Mouse (Mus musculus) midbrain, embryonic 16.5 days (tissue): ENCODE results near the gene Apba1. TPM values are rescaled to one million over a fixed set of nuclear protein-coding genes. Genes with fewer than 3 reads are reported as not detected.

Experiments used
- ATAC-seq: fragments of 200-750 bp; cut with Nextera tagmentation; 2 replicates; pipeline ENCODE4 v1.8.0; 2017; ENCODE audit warnings: moderate TSS enrichment
- H3K27ac ChIP-seq: fragments of 300-500 bp; sonication (generic); 2 replicates; pipeline ENCODE4 v1.5.1; 2014; ENCODE audit warnings: mild to moderate bottlenecking, low read length, mixed read lengths
- H3K27me3 ChIP-seq: fragments of 300-500 bp; sonication (generic); 2 replicates; pipeline ENCODE4 v1.6.1; 2014; ENCODE audit warnings: low read depth, low read length, mixed read lengths; ENCODE audit not compliant: control insufficient read depth, insufficient read depth
- H3K36me3 ChIP-seq: fragments of 300-500 bp; sonication (generic); 2 replicates; pipeline ENCODE4 v1.6.1; 2014; ENCODE audit warnings: mild to moderate bottlenecking, low read length, moderate library complexity, mixed read lengths; ENCODE audit not compliant: control insufficient read depth, insufficient read depth
- H3K4me1 ChIP-seq: fragments of 300-500 bp; sonication (generic); 2 replicates; pipeline ENCODE4 v1.6.1; 2014; ENCODE audit warnings: mild to moderate bottlenecking, low read length, mixed read lengths; ENCODE audit not compliant: control insufficient read depth, insufficient read depth
- H3K4me2 ChIP-seq: fragments of 300-500 bp; sonication (generic); 2 replicates; pipeline ENCODE4 v1.6.1; 2014; ENCODE audit warnings: mild to moderate bottlenecking, low read length, mixed read lengths
- H3K4me3 ChIP-seq: fragments of 300-500 bp; sonication (generic); 2 replicates; pipeline ENCODE4 v1.5.1; 2014; ENCODE audit warnings: low read depth, mild to moderate bottlenecking, low read length, moderate library complexity, mixed read lengths
- H3K9ac ChIP-seq: fragments of 300-500 bp; sonication (generic); 2 replicates; pipeline ENCODE4 v1.6.1; 2014; ENCODE audit warnings: low read depth, low read length, mixed read lengths
- H3K9me3 ChIP-seq: fragments of 300-500 bp; sonication (generic); replicated peaks from 2 replicates; pipeline ENCODE4 v1.6.1; 2014; ENCODE audit warnings: mild to moderate bottlenecking, low read length, mixed read lengths; ENCODE audit not compliant: control insufficient read depth, poor library complexity, severe bottlenecking
- WGBS: fragments of 180-500 bp; shearing (Covaris S2); extraction: QIAGEN DNeasy Blood & Tissue Kit; methylation state at CpG from one replicate; pipeline ENCODE4 v1.1.7; 2014; 5-methylcytosine and 5-hydroxymethylcytosine counted together
- polyA plus RNA-seq: library from polyadenylated mRNA; unstranded; fragments of >200 nt; fragmentation: Nextera tagmentation; extraction: Ambion mirVana; gene quantifications from 2 replicates; pipeline ENCODE4 v1.2.1, GENCODE M21; 2015

Gene Apba1
- polyA plus RNA-seq, 1 experiment from 2014 or later = 12.3 TPM

- 86% methylated on average over 6 of the region's 6 CpGs for WGBS
- Histone ChIP-seq H3K4me3 (no peak overlapping the region), H3K27me3 (no peaks in the 10 kb centered on the region), H3K9ac (no peak overlapping the region), H3K27ac (no peak overlapping the region), H3K9me3 (no peaks in the 10 kb centered on the region), H3K4me1 (no peaks in the 10 kb centered on the region), H3K36me3 (no peaks in the 10 kb centered on the region), H3K4me2 (no peak overlapping the region)
- ATAC-seq = no peak
Observed at GRCm38 (mm10) chr19:23874502-23874901, 115.8 kb downstream of the Apba1 start.

- no peaks in the 10 kb centered on the region for H3K9me3 ChIP-seq
- H3K27ac ChIP-seq = no peak overlapping the region
- no peak for ATAC-seq
- no peaks in the 10 kb centered on the region for H3K4me1 ChIP-seq
- H3K36me3 ChIP-seq = no peaks in the 10 kb centered on the region
- no peak overlapping the region for H3K4me2 ChIP-seq
- H3K9ac ChIP-seq = no peak overlapping the region
- no peak overlapping the region for H3K4me3 ChIP-seq
- 89% methylated on average over 5 of the region's 5 CpGs for WGBS
- no peaks in the 10 kb centered on the region for H3K27me3 ChIP-seq
Observed at GRCm38 (mm10) chr19:23875819-23876218, 117.1 kb downstream of the Apba1 start.

- no peak overlapping the region for H3K9ac ChIP-seq
- ATAC-seq = no peak
- no peak overlapping the region for H3K4me3 ChIP-seq
- H3K27ac ChIP-seq = no peak overlapping the region
- no peaks in the 10 kb centered on the region for H3K4me1 ChIP-seq
- no peaks in the 10 kb centered on the region for H3K27me3 ChIP-seq
- 68% methylated on average over 7 of the region's 7 CpGs for WGBS
- H3K4me2 ChIP-seq = no peak overlapping the region
- no peaks in the 10 kb centered on the region for H3K9me3 ChIP-seq
- H3K36me3 ChIP-seq = no peaks in the 10 kb centered on the region
Observed at GRCm38 (mm10) chr19:23879862-23880261, 121.2 kb downstream of the Apba1 start.

DNA sequence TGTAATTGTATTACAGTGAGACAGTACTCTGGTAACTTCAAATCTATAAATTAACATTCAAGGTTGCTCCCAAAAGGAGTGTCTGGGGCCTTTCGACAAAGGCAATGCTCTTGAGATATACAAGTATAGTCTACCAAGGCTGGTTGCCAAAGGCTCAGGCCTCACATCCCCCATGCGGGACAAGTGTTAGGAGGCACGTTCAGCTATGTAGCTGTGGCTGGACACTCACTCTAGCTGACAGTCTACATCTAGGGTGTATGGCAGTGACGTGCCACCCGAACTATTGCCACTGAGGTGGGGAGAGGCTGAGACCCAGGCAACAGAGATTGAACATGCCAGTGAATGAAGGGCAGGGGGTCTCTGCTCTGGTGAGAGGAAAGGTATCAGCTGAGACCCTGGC, 127.5 kb downstream of the Apba1 start:
- Histone ChIP-seq H3K4me3 (no peak overlapping the region), H3K9me3 (no peaks in the 10 kb centered on the region), H3K27me3 (no peaks in the 10 kb centered on the region), H3K36me3 (no peaks in the 10 kb centered on the region), H3K27ac (no peak overlapping the region), H3K4me2 (no peak overlapping the region), H3K9ac (no peak overlapping the region), H3K4me1 (no peaks in the 10 kb centered on the region)
- no peak for ATAC-seq
- WGBS = 89% methylated on average over 5 of the region's 5 CpGs

GRCm38 (mm10) chr19:23891421-23891820, 132.7 kb downstream of the Apba1 start:
- no peaks in the 10 kb centered on the region for H3K4me1 ChIP-seq
- no peak overlapping the region for H3K4me3 ChIP-seq
- WGBS = 86% methylated on average over 6 of the region's 6 CpGs
- no peak overlapping the region for H3K4me2 ChIP-seq
- H3K36me3 ChIP-seq = no peaks in the 10 kb centered on the region
- peaks cover 4% of the 10 kb centered on the region; the same call in 1 of the 2 replicates for H3K27me3 ChIP-seq
- no peak overlapping the region for H3K9ac ChIP-seq
- H3K27ac ChIP-seq = no peak overlapping the region
- ATAC-seq = no peak
- no peaks in the 10 kb centered on the region for H3K9me3 ChIP-seq

GRCm38 (mm10) chr19:23892633-23893032, 133.9 kb downstream of the Apba1 start:
- Histone ChIP-seq H3K4me3 (peak overlapping the region; percentile 33), H3K27me3 (peaks cover 4% of the 10 kb centered on the region; the same call in 1 of the 2 replicates), H3K9ac (peak overlapping the region; percentile 47), H3K4me2 (peak overlapping the region; percentile 48), H3K4me1 (no peaks in the 10 kb centered on the region), H3K9me3 (no peaks in the 10 kb centered on the region), H3K36me3 (no peaks in the 10 kb centered on the region), H3K27ac (no peak overlapping the region)
- 31% methylated on average over 34 of the region's 37 CpGs for WGBS
- ATAC-seq = peak; percentile 27; the same call in 1 of the 2 replicates

GRCm38 (mm10) chr19:23893093-23893889, 134.6 kb downstream of the Apba1 start:
- Histone ChIP-seq H3K9me3 (no peaks in the 10 kb centered on the region), H3K27ac (no peak overlapping the region), H3K36me3 (no peaks in the 10 kb centered on the region), H3K4me3 (peak overlapping the region; percentile 33), H3K27me3 (peaks cover 4% of the 10 kb centered on the region; the same call in 1 of the 2 replicates), H3K4me1 (peaks cover 4% of the 10 kb centered on the region), H3K9ac (peak overlapping the region; percentile 47), H3K4me2 (peak overlapping the region; percentile 48)
- ATAC-seq = peak; percentile 80
- 18% methylated on average over 110 of the region's 110 CpGs for WGBS

DNA sequence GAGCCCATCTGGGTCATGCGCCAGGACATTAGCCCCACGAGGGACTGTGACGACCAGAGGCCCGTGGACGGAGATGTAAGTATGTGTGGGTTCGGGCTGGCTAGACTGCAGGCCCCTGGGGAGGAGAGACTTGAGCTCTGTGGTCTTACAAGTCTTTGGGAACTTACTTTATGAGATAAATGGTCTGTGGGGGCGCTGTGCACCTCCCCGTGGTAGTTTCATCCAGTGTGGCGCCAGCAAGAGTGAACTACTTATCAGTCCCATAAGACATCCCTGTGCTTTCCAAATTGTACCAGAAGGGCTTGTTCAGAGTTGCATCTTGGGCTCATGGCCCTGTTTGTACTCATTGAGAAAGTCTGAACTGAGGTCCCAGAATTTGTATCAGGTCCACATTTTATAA, 135.3 kb downstream of the Apba1 start:
- Histone ChIP-seq H3K4me2 (no peak overlapping the region), H3K4me3 (no peak overlapping the region), H3K9me3 (no peaks in the 10 kb centered on the region), H3K27ac (no peak overlapping the region), H3K9ac (no peak overlapping the region), H3K27me3 (peaks cover 4% of the 10 kb centered on the region; the same call in 1 of the 2 replicates), H3K4me1 (peaks cover 9% of the 10 kb centered on the region), H3K36me3 (no peaks in the 10 kb centered on the region)
- no peak for ATAC-seq
- 73% methylated on average over 9 of the region's 9 CpGs for WGBS

- Histone ChIP-seq H3K27ac (no peak overlapping the region), H3K4me2 (no peak overlapping the region), H3K4me1 (peaks cover 9% of the 10 kb centered on the region), H3K27me3 (peaks cover 4% of the 10 kb centered on the region; the same call in 1 of the 2 replicates), H3K9ac (no peak overlapping the region), H3K4me3 (no peak overlapping the region), H3K9me3 (no peaks in the 10 kb centered on the region), H3K36me3 (no peaks in the 10 kb centered on the region)
- ATAC-seq = no peak
- WGBS = 74% methylated on average over 3 of the region's 3 CpGs
Observed at GRCm38 (mm10) chr19:23894822-23895221, 136.1 kb downstream of the Apba1 start.
